Mouse (Mus musculus) C2C12 (cell line): ENCODE data around the gene Copa.

ENCODE experiments used
- CTCF ChIP-seq: IDR thresholded peaks from one replicate; pipeline ENCODE4 v1.5.1; 2011; ENCODE audit not compliant: control insufficient read depth, insufficient read depth, insufficient read length
- MAX ChIP-seq: IDR thresholded peaks from one replicate; pipeline ENCODE4 v1.6.1; 2011; ENCODE audit warnings: mild to moderate bottlenecking, control low read depth
- MYOD1 ChIP-seq: IDR thresholded peaks from one replicate; pipeline ENCODE4 v1.6.1; 2011; ENCODE audit warnings: low read depth; ENCODE audit not compliant: control insufficient read depth, insufficient read length
- MYOG ChIP-seq: IDR thresholded peaks from one replicate; pipeline ENCODE4 v1.6.1; 2011; ENCODE audit not compliant: control insufficient read depth, insufficient read length; ENCODE audit errors: extremely low read depth

GRCm38 (mm10) chr1:172062101-172062500 is 20.2 kb upstream of the Copa start:
- TF ChIP-seq CTCF (no peak), MYOG (no peak), MYOD1 (no peak), MAX (no peak)
